Mouse (Mus musculus): ENCODE data around the gene Zkscan2.

DNA sequence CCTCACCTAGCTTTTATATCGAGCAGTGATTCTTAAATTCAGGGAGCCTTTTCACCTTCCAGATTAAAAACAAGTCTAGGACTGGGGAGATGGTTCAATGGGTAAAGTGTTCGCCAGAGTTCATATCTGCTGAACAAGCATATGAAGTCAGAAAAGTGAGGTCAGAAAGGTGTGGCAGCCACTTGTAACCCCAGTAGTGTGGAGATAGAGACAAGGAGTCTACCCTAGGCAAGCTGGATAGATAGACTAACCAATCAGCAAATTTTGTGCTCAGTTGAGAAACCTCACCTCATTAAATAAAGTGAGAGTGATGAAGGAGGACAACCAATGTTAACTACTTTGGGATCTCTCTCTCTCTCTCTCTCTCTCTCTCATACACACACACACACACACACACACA, 49.7 kb downstream of the Zkscan2 start:
- TF ChIP-seq CTCF (IDR thresholded peaks at IDR 0.05; ENCODE audit: low read depth, low read length) = no peak
- TF ChIP-seq POLR2A (IDR thresholded peaks at IDR 0.05; ENCODE audit: insufficient read depth, low read length) = no peak
- TF ChIP-seq EP300 (IDR thresholded peaks at IDR 0.05; ENCODE audit: insufficient read depth, low read depth, low read length) = no peak
